Mouse (Mus musculus) embryonic facial prominence, embryonic 15.5 days (tissue): ENCODE measurements around the gene Rab25. TPM values are rescaled to one million over a fixed set of nuclear protein-coding genes. Genes with fewer than 3 reads are reported as not detected.

ENCODE experiments used
- ATAC-seq: fragments of 200-750 bp; cut with Nextera tagmentation; 2 replicates; pipeline ENCODE4 v1.8.0; 2017; ENCODE audit warnings: low read depth, moderate TSS enrichment; ENCODE audit not compliant: insufficient number of reproducible peaks, low FRiP score, low TSS enrichment
- H3K27ac ChIP-seq: fragments of 300-500 bp; sonication (generic); replicated peaks from 2 replicates; pipeline ENCODE4 v1.5.1; 2015; ENCODE audit warnings: mild to moderate bottlenecking, inconsistent platforms
- H3K27me3 ChIP-seq: fragments of 300-500 bp; sonication (generic); 2 replicates; pipeline ENCODE4 v1.6.1; 2015; ENCODE audit warnings: inconsistent platforms
- H3K36me3 ChIP-seq: fragments of 300-500 bp; sonication (generic); 2 replicates; pipeline ENCODE4 v1.6.1; 2015; ENCODE audit warnings: mild to moderate bottlenecking, inconsistent platforms
- H3K4me1 ChIP-seq: fragments of 300-500 bp; sonication (generic); 2 replicates; pipeline ENCODE4 v1.6.1; 2015; ENCODE audit warnings: inconsistent platforms
- H3K4me2 ChIP-seq: fragments of 300-500 bp; sonication (generic); replicated peaks from 2 replicates; pipeline ENCODE4 v1.6.1; 2015; ENCODE audit warnings: mild to moderate bottlenecking, inconsistent platforms
- H3K4me3 ChIP-seq: fragments of 300-500 bp; sonication (generic); replicated peaks from 2 replicates; pipeline ENCODE4 v1.5.1; 2015; ENCODE audit warnings: mild to moderate bottlenecking, inconsistent platforms
- H3K9ac ChIP-seq: fragments of 300-500 bp; sonication (generic); 2 replicates; pipeline ENCODE4 v1.6.1; 2015; ENCODE audit warnings: inconsistent platforms
- H3K9me3 ChIP-seq: fragments of 300-500 bp; sonication (generic); replicated peaks from 2 replicates; pipeline ENCODE4 v1.6.1; 2016; ENCODE audit warnings: inconsistent platforms
- WGBS: fragments of 180-500 bp; shearing (Covaris S2); methylation state at CpG from one replicate; pipeline ENCODE4 v1.1.7; 2015; 5-methylcytosine and 5-hydroxymethylcytosine counted together
- polyA plus RNA-seq: library from polyadenylated mRNA; unstranded; fragments of >200 nt; fragmentation: Nextera tagmentation; extraction: Ambion mirVana; gene quantifications from 2 replicates; pipeline ENCODE4 v1.2.1, GENCODE M21; 2015

Gene Rab25
- polyA plus RNA-seq, 1 experiment from 2014 or later: 107 TPM

DNA sequence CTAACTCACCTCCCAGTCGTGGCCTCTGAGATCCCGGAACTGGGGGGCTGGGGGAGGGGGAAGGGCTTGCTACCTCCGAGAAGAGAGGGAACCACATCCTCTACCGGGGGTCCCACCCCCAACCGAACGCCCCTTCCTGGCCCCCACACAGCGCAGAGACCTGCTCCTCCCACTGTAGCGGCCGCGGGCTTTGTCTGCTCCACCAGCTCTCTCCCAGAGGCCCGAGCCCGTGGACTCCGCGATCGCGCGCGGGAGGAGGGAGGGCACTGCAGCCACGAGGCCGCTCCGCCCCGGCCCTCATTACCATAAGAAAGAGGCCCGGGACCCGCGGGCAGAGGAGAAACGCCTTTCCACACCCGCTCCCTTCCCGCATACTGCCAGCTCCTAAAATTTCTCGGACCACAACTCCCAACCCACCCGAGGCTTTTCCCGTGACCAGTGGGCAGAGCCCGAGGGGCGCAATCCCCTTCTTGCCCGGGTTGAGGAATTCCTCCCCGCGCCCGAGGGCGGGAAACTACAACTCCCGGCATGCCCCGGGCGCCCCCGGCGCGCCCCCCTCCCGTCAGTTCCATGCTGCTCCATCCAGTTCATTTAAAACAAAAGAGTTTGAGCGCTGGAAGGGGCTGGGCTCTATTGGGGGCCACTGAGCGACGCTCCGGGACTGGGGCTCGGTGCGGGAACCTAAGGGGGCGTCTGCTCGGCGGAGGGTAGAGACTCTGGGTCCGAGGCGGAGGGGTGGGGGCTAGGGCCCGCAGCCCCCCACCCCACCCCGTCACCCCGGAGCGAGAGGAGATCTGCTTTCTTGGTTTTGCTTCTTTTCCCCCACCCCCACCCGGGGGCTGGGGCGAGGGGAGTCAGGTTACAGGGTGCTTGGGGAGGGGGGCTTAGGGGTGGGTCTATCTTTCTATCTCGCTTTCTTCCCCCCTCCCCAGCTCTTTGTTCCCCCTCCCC, 16.5 kb downstream of the Rab25 start:
- Histone ChIP-seq H3K9ac (peak overlapping the region; percentile 93), H3K27ac (peak overlapping the region; percentile 99), H3K27me3 (no peaks in the 10 kb centered on the region), H3K9me3 (no peaks in the 10 kb centered on the region), H3K4me3 (peak overlapping the region; percentile 86), H3K4me2 (peak overlapping the region; percentile 73), H3K4me1 (peaks cover 68% of the 10 kb centered on the region), H3K36me3 (peaks cover 7% of the 10 kb centered on the region)
- WGBS: under 1% methylated on average over 61 of the region's 63 CpGs
- ATAC-seq: peak; percentile 86

DNA sequence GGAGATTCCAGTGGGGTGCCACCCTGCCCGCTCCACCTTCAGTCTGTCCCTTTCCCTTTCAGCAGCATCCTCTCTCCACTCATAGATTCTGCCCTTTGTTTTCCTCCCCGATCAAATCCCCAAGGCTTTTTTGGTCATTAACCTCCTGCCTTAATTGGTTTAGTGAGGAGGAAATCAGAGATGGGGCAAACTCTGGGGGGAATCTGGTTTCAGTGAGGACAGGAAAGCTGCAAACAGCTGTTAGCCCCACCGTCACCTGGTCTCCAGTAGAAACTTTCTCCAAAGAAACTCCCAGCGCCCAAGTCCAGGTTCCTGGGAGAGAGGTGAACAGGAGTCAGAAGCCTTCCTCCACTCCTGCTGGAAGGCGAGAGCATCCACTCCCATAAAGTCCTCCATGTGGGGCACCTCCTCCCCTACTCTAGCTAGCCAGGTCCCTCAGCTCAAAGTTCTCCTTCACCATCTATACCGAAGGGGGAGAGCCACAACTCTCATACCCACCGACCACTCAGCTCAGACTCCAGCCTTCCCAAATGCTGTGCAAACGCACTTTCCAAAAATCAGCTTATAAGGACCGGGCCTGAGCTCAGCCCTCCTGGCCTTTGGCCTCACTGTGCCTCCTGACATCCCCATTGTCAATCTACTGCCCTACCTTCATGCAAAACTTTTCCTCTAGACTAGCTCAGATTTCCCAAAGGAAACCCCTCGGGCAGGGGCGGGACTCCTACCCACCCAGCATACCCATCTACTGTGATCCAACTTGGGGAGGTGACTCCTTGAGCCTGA, 17.8 kb downstream of the Rab25 start:
- H3K27me3 ChIP-seq: no peaks in the 10 kb centered on the region
- H3K4me3 ChIP-seq: peak overlapping the region; percentile 86
- no peaks in the 10 kb centered on the region for H3K9me3 ChIP-seq
- H3K27ac ChIP-seq: peak overlapping the region; percentile 99
- peak overlapping the region; percentile 93 for H3K9ac ChIP-seq
- WGBS: 6% methylated on average over 11 of the region's 11 CpGs
- no peaks in the 10 kb centered on the region for H3K36me3 ChIP-seq
- no peak for ATAC-seq
- peak overlapping the region; percentile 73 for H3K4me2 ChIP-seq
- peaks cover 62% of the 10 kb centered on the region for H3K4me1 ChIP-seq

- peak overlapping the region; percentile 86 for H3K4me3 ChIP-seq
- H3K9me3 ChIP-seq: no peaks in the 10 kb centered on the region
- no peaks in the 10 kb centered on the region for H3K27me3 ChIP-seq
- peaks cover 54% of the 10 kb centered on the region for H3K4me1 ChIP-seq
- H3K36me3 ChIP-seq: peaks cover 6% of the 10 kb centered on the region; the same call in 1 of the 2 replicates
- peak overlapping the region; percentile 99 for H3K27ac ChIP-seq
- peak overlapping the region; percentile 73 for H3K4me2 ChIP-seq
- 32% methylated on average over 7 of the region's 7 CpGs for WGBS
- H3K9ac ChIP-seq: no peak overlapping the region; the same call in 1 of the 2 replicates
- ATAC-seq: no peak
Observed at GRCm38 (mm10) chr3:88529204-88530000, 18.7 kb downstream of the Rab25 start.

- peaks cover 8% of the 10 kb centered on the region; the same call in 1 of the 2 replicates for H3K36me3 ChIP-seq
- H3K9me3 ChIP-seq: no peaks in the 10 kb centered on the region
- ATAC-seq: no peak
- H3K4me1 ChIP-seq: peaks cover 47% of the 10 kb centered on the region
- WGBS: 78% methylated on average over 11 of the region's 11 CpGs
- no peak overlapping the region for H3K4me2 ChIP-seq
- no peak overlapping the region for H3K27ac ChIP-seq
- no peak overlapping the region for H3K4me3 ChIP-seq
- no peak overlapping the region for H3K9ac ChIP-seq
- no peaks in the 10 kb centered on the region for H3K27me3 ChIP-seq
Observed at GRCm38 (mm10) chr3:88528646-88529045, 19.5 kb downstream of the Rab25 start.

GRCm38 (mm10) chr3:88527565-88527964, 20.5 kb downstream of the Rab25 start:
- Histone ChIP-seq H3K27me3 (no peaks in the 10 kb centered on the region), H3K27ac (peak overlapping the region; percentile 76), H3K9me3 (no peaks in the 10 kb centered on the region), H3K4me3 (no peak overlapping the region), H3K4me1 (peaks cover 43% of the 10 kb centered on the region), H3K36me3 (peaks cover 18% of the 10 kb centered on the region), H3K9ac (0 out of 2 replicates have a peak overlapping the region, but pooled peaks have one; percentile 26), H3K4me2 (peak overlapping the region; percentile 1)
- ATAC-seq: no peak
- WGBS: 32% methylated on average over 8 of the region's 8 CpGs

DNA sequence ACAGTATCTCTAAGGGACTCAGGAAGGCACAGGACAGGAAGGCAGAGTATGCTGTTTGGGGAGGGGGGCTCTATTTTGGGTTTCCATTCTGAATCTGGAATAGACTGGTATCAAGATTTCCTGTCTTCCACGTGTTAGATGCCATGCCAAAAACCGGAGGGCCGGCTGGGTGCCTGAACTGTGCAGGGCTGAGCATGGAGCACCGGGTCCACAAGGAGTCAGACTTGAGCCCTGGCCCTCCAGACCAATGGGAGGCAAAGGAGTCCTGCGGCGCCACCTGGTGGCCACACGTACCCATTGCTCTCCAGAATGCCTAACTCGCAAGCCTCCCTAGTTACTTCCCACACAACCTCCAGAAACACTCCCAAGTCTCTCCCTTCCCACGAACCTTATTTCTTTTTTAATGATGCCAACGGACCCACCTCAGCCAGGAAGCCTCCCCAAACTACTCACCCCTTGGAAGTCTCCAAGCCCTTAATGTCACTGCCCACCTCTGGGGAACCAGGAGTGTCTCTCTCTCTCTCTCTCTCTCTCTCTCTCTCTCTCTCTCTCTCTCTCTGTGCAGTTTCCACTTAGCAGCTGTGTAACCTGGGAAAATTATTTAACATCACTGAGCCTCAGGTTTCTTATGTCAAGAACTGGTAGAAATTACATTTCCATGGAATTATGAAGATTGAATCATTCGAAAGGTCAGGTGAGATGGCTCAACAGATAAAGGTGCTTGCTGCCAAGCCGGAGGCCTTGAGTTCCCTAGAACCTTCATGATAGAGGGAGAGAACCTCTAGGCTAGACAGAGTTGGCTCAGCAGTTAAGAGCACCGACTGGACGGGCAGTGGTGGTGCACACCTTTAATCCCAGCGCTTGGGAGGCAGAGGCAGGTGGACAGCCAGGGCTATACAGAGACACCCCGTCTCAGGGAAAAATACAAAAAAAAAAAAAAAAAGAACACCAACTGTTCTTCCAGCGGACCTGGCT, 21.7 kb downstream of the Rab25 start:
- Histone ChIP-seq H3K27me3 (no peaks in the 10 kb centered on the region), H3K27ac (0 out of 2 replicates have a peak overlapping the region, but pooled peaks have one; percentile 40), H3K36me3 (peaks cover 18% of the 10 kb centered on the region), H3K4me1 (peaks cover 52% of the 10 kb centered on the region), H3K9me3 (no peaks in the 10 kb centered on the region), H3K4me2 (peak overlapping the region; percentile 32), H3K4me3 (no peak overlapping the region), H3K9ac (no peak overlapping the region)
- 28% methylated on average over 17 of the region's 17 CpGs for WGBS
- ATAC-seq: peak; percentile 60; the same call in 1 of the 2 replicates

GRCm38 (mm10) chr3:88525021-88525420, 23.1 kb downstream of the Rab25 start:
- 80% methylated on average over 5 of the region's 5 CpGs for WGBS

DNA sequence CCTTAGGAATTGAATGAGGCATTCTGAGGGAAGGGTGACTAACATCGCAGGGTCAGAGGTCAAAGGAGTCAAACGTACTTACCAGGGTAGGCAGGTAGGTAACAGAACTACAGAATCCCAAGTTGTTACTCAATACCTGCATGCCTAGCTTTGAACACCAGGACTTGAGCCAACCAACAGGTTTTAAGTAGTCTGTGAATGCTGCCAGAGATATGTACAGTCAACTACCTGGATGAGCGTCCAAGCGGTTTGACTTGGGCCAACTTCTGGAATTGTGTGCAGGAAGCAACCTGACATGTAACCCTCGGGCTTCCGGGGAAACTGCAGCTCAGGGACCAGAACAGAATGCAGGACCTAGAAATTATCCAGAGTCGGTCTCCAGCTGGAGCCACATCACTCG, 25.1 kb downstream of the Rab25 start:
- Histone ChIP-seq H3K4me1 (peaks cover 32% of the 10 kb centered on the region), H3K27ac (no peak overlapping the region), H3K9me3 (no peaks in the 10 kb centered on the region), H3K27me3 (no peaks in the 10 kb centered on the region), H3K4me3 (no peak overlapping the region), H3K9ac (no peak overlapping the region), H3K4me2 (no peak overlapping the region), H3K36me3 (peaks cover 18% of the 10 kb centered on the region)
- WGBS: 84% methylated on average over 8 of the region's 8 CpGs
- ATAC-seq: no peak

More at GRCm38 (mm10) chr3:88525021-88525420, 23.1 kb downstream of the Rab25 start:
- Histone ChIP-seq H3K4me1 (peaks cover 51% of the 10 kb centered on the region), H3K9ac (no peak overlapping the region), H3K36me3 (peaks cover 18% of the 10 kb centered on the region), H3K27ac (peak overlapping the region; percentile 18; the same call in 1 of the 2 replicates), H3K4me3 (no peak overlapping the region), H3K27me3 (no peaks in the 10 kb centered on the region), H3K9me3 (no peaks in the 10 kb centered on the region), H3K4me2 (no peak overlapping the region)
- no peak for ATAC-seq

DNA sequence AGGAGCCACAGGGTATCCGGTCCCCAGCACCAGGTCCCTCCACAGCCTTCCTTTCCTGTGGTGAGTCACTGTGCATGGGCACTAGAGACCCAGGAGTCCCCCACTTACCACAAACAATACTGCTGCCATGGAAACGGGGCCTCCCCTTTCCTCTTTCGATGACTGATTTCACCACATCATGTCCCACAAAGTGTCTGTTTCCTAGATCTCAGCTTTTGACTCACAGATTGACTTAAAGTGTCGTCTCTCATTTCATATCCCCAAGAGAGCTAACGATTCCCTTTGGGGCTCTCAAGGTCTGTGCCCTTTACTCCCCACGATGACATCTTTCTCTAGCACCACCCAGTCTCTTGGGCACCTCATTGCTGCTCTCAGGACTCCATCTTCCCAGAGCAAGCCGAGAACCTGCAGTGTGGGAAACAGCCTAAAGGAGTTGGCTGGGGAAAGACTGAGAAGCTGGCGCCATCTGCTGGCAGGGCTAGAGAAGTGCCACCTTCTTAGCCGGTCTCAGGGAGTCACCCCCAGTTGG, 26.2 kb downstream of the Rab25 start:
- Histone ChIP-seq H3K9ac (no peak overlapping the region), H3K4me3 (no peak overlapping the region), H3K4me1 (peaks cover 26% of the 10 kb centered on the region), H3K36me3 (peaks cover 18% of the 10 kb centered on the region), H3K9me3 (no peaks in the 10 kb centered on the region), H3K4me2 (0 out of 2 replicates have a peak overlapping the region, but pooled peaks have one; percentile 3), H3K27me3 (no peaks in the 10 kb centered on the region), H3K27ac (peak overlapping the region; percentile 65)
- ATAC-seq: peak; percentile 73
- 30% methylated on average over 9 of the region's 9 CpGs for WGBS
